Mouse (Mus musculus): Measurements from ENCODE around the gene Ldha. TPM values are rescaled to one million over a fixed set of nuclear protein-coding genes. Genes with fewer than 3 reads are reported as not detected.

The Ldha gene
- polyA plus RNA-seq, 1 experiment from 2014 or later, result 553 TPM

Other genes with a start within 250 kb of the Ldha start
- 28.9 and 30.0 TPM in 2 replicates for gene Sergef, start 201.7 kb upstream of the Ldha start, polyA plus RNA-seq (2015; fragmentation: Nextera tagmentation; extraction: Ambion mirVana)
- gene Tph1, start 168.9 kb upstream of the Ldha start, polyA plus RNA-seq (2015; fragmentation: Nextera tagmentation; extraction: Ambion mirVana), result 0.12 and 0.41 TPM in 2 replicates
- 19.0 and 19.6 TPM in 2 replicates for gene Saal1, start 130.8 kb upstream of the Ldha start, polyA plus RNA-seq (2015; fragmentation: Nextera tagmentation; extraction: Ambion mirVana)
- gene Saa3, start 125.8 kb upstream of the Ldha start, polyA plus RNA-seq (2015; fragmentation: Nextera tagmentation; extraction: Ambion mirVana), result 0.17 TPM in 1 of 2 replicates, not detected in the other
- not detected in 2 replicates for gene Saa4, start 108.9 kb upstream of the Ldha start, polyA plus RNA-seq (2015; fragmentation: Nextera tagmentation; extraction: Ambion mirVana)
- not detected in 2 replicates for gene Saa1, start 98.5 kb upstream of the Ldha start, polyA plus RNA-seq (2015; fragmentation: Nextera tagmentation; extraction: Ambion mirVana)
- gene Saa2, start 89.7 kb upstream of the Ldha start, polyA plus RNA-seq (2015; fragmentation: Nextera tagmentation; extraction: Ambion mirVana), result not detected in 2 replicates
- 15.8 and 15.9 TPM in 2 replicates for gene Hps5, start 45.4 kb upstream of the Ldha start, polyA plus RNA-seq (2015; fragmentation: Nextera tagmentation; extraction: Ambion mirVana)
- gene Gtf2h1, start 45.4 kb upstream of the Ldha start, polyA plus RNA-seq (2015; fragmentation: Nextera tagmentation; extraction: Ambion mirVana), result 44.6 and 48.4 TPM in 2 replicates
- 0.22 TPM in 1 of 2 replicates, not detected in the other for gene Ldhc, start 19.7 kb downstream of the Ldha start, polyA plus RNA-seq (2015; fragmentation: Nextera tagmentation; extraction: Ambion mirVana)
- 419 and 434 TPM in 2 replicates for gene Tsg101, start 78.5 kb downstream of the Ldha start, polyA plus RNA-seq (2015; fragmentation: Nextera tagmentation; extraction: Ambion mirVana)
- 7.4 and 7.5 TPM in 2 replicates for gene Uevld, start 117.1 kb downstream of the Ldha start, polyA plus RNA-seq (2015; fragmentation: Nextera tagmentation; extraction: Ambion mirVana)
- gene Gm9999, start 142.1 kb downstream of the Ldha start, polyA plus RNA-seq (2015; fragmentation: Nextera tagmentation; extraction: Ambion mirVana), result not detected in 2 replicates
- 9.5 and 9.6 TPM in 2 replicates for gene Spty2d1, start 166.9 kb downstream of the Ldha start, polyA plus RNA-seq (2015; fragmentation: Nextera tagmentation; extraction: Ambion mirVana)
- 21.5 and 22.6 TPM in 2 replicates for gene Tmem86a, start 209.1 kb downstream of the Ldha start, polyA plus RNA-seq (2015; fragmentation: Nextera tagmentation; extraction: Ambion mirVana)

Data from midbrain, embryonic 13.5 days (tissue).